Mouse (Mus musculus) kidney, postnatal 36 days (tissue): ENCODE measurements around the gene Hipk3.

Source experiments
- DNase-seq, 2 experiments: peaks; one replicate each; pipeline ENCODE4 v3.0.0; 2021 to 2022; ENCODE audit warnings: mixed read lengths in 2 of 2

The Hipk3 gene

DNA sequence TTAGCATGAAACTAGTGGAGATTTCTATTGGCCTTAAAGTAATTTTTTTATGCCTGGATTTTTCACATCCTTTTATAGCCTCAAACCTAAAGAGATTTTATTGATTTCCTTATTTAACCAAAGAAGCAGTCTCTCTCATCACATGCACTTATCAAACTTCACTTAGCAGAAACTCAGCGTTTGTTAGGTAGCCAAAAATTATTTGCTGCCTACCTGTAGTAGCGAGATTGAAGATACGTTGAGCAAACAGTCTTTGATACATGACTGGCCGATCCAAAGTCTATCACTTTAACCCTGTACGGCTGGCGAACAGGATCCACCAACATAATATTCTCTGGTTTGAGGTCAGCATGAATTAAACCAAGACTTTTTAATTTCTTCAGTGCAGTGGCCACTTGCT, 23.7 kb downstream of the Hipk3 start:
- DNase-seq, result no peak

DNA sequence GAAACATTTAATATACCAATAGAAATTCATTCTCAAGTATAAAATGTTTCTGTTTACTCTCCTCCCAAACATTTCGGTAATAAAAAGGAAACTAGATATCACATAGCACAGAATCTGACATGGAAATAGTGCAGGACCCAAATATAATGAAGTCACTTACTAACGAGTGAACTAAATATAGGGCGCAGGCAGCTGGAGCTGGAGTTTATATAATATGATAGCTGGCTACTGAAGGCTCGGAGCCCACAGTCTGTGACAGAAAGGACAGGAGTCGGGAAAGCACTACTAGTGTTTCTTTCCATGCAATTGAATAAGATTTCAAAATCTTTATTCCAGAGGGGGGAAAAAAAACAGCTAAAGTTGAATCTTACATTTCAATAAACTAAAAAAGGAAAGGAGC, 25.8 kb downstream of the Hipk3 start:
- no peak for DNase-seq

DNA sequence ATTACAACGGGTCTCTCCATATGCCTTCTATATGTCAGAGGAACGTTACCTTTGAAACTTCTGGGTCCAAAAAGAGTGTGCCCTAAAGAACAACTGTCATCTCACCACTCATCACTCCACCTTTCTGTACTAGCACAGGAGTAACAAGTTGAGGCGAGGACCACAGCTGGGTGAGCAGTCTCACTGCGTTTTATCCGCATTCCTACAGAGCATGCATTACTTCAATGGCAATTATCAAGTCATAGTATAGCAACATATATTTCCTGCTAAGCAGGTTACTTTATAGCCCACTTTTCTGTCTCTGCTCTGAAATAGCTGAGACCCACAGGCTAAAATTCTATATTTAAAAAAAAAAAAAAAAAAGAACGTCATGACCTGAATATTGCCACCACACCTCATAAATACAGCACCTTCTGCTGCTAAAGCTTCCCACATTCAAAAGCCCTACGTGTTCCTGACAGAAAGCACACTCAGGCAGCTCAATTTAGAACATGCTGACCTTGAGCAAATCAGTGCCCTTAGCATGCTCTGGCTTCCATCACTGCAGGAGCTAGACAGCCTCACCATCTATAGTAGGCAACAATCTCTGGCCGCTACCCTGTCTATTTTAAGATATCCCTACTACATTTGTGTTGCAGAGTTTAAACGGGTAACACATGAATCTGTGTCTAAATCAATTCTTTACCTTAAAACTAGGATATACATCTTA, 27.2 kb downstream of the Hipk3 start:
- no peak for DNase-seq

DNA sequence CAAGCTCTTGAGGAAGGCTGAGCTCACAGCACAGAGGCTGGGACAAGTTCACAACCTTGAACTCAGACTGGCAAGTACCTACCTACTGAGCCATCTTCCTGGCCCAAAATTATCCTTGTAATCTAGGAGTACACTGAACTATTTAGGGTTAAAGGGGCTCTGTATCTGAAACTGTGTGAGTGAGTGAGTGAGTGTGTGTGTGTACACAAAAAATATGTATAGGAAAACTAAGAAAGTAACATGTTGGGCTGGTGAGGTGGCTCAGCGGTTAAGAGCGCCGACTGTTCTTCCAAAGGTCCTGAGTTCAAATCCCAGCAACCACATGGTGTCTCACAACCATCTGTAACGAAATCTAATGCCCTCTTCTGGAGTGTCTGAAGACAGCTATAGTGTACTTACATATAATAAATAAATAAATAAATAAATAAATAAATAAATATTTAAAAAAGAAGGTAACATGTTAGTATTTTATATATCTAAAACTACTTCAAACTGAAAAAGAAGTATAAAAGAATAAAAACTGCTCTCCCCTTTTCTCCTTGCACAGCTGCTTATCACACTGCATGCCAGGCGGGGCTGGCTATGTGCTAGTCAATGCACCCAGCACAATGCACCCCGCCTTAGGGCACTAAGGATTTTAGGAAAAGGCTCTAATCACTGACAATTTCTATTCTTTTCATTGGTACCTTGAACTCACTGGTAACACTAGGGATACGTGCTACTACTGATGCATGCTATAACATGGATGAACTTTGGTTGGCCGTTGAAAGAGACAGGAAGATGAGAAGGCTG, 28.4 kb downstream of the Hipk3 start:
- no peak for DNase-seq

DNA sequence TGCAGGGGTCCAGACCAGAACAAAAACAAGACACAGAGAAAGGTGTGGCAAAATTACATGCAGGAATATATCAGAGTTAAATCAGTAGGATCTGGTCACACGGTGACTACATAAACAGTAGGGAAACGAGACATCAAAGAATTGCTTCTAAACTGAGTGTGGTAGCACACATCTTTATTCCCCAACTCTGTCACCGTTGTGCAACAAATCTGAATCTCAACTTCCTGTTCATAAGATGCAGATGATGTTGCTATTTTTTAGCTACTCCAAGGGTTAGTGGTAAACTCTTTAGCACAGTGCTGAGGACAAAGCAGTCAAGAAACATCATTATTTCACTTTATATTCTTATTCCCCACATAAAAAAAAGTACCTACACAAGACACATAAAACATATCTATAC, 34.2 kb downstream of the Hipk3 start:
- no peak for DNase-seq

DNA sequence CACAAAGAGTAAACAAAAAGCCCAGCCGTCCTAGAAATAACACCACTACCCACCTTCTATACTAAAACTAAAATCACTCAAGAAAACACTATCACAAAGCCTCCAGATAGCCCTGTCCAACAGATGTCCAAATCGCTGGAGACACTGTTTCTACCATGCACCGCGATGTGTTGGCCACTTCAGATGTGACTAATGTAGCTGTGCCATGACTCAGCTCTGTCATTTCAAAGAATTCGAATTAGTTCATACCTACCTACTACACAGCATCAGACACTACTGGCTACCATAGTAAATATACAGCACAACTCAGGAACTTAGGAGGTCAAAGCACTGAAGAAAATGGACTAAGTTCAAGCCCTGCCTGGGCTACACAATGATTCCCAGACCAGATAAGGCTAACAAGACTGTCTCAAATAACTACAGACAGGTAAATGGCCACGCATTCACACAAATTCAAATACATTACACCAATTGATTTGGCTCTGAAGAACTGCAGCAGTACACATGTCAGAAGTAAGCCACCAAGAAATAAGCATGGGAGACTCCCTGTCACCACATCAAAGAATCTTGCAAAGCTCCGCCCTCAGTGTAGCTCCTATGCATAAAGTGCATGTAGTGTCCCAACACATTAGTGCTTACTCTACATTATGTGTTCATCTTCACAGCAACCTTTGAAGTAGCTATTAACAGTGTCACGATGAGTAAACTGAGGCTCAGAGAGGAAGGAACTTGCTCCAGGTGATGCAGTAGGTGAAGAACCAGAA, 35.5 kb downstream of the Hipk3 start:
- no peak for DNase-seq

DNA sequence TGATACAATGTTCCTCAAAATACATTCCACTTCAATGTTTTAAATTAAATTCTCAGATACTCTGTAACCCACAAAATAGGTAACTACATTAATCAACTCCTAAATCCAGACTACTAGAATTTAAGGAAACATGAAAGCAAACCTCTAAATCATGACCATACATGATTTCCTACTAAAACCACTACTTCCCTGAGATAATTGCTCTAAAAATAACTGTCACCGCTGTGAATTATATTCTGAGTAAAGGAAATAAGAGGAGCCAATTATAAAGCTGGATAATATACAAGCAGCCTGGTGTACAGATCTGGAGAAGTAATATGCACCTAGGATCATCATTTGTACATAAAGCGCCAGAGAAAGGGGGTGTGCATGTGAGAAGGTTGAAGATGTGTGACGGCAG, 37.1 kb downstream of the Hipk3 start:
- no peak for DNase-seq

DNA sequence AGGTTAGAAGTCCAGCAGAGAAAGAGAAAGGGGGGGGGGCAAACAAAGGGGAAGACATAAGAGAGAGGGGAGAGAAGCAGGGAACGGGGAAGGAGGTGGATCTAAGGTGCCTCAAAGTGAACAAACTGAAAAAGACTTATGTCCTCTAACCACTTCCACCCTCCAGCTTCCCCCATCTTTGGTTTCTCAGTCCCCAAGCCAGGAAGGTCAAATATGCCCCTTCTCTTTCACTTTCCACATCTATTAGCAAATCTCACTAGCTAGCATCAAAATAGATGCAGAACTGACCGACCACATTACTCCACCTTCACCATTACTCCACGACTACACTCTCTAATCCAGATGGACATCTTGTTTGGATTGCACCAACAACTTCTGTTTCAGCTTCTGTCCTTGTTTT, 43.6 kb downstream of the Hipk3 start:
- DNase-seq, result peak in 1 of 2 experiments; percentile 19

DNA sequence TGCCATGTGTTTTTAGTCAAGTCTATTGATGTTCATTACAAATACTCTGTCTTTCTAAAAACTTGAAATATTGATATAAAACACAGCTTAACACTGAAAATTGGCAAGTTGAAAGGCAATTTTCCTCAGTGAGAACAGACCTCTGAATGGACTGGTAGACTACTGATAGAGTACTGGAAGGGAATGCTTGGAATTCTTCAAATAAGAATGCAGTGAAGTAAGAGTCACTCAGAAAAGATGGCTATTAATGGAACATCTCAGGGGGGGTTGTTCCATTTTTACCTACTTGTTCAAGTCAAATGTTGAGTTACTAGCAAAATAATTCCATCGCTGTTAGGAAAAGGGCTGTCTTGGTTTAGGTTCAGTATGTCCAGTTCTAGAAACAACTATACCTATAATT, 45.1 kb downstream of the Hipk3 start:
- DNase-seq, result no peak

DNA sequence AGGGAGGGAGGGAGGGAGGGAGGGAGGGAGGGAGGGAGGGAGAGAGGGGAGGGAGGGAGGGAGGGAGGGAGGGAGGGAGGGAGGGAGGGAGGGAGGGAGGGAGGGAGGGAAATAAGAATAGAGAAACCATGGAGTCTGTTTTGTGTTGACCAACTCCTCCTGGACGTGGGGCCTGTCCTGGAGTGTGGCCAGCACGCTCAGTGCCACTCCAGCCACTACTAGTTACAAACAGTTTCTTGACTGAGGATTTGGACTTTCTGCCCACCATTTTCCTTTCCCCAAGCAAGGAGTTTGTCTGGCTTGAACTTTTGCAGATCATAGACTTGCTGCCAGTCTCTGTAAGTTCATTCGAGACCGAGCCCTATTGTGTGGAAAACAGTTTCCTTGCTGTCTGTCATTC, 46.0 kb downstream of the Hipk3 start:
- no peak for DNase-seq

DNA sequence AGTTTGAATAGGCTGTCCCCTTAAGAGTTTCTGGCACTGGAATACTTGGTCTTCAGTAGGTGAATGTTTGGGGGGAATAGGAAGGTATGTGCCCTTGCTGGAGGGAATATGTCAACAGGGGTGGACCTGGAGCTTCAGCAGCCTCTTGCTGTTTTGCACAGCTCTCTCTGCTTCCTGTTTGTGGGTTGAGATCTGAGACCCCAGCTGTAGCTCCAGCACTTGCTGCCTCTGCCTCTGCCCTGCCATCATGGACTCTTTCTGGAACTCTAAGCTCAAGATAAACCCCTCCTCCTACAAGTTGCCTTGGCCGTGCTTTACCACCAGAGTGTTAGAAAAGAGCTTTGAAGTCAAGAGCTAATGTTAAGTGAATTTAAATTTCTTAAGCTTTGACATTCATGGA, 48.2 kb downstream of the Hipk3 start:
- no peak for DNase-seq

DNA sequence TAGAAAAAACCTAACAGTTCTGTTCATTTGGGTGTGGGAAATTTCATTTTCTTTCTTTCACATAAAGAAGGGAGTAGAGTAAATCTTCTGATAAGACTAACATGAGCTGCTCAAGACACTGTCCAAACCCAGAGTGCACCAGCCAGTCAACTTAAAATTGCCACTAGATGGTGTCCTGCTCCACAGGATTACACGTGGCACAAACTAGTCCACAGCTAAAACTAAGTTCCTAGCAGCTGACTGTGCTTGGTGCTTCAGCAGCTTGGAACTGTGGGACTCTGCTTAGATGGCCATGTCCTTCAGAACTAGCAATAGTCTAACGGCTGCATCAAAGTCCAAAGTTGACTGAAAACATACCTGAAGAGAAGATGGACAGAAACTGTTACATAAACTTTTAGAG, 49.5 kb downstream of the Hipk3 start:
- DNase-seq, result peak; percentile 76 to 86

DNA sequence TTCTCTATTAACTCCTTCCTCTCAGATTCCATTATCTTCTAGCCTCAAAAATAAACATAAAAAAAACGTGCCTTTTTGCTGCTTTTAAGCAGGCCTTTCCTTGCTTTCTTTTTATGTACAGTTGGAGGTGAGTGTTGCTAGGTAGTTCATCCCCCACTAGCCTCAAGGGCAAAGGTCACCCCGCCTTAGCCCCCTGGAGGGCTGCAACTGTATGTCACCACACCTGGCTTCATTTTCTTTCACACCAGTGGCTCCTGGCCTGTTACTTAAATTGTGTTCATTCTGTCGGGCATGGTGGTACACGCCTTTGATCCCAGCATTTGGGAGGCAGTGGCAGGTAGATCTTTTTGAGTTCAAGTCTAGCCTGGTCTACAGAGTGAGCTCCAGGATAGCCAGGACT, 51.9 kb downstream of the Hipk3 start:
- no peak for DNase-seq

DNA sequence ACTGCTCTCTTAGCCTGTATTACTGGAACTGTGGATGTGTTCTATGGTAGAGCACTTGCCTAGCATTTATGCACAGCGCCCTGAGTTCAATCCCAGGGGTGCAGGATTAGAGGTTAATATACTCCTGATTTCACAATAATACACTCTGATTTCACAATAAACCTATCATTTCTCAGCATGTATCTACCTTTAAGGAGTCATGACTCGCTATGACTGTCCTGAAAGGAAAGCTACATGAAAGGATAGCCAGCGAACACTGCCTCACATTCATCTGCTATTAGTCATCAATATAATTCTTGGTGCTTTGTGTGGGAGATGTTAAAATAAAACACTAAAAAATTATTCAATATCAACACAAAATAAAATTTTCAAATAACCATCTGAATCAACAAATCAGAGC, 58.0 kb downstream of the Hipk3 start:
- DNase-seq, result no peak

DNA sequence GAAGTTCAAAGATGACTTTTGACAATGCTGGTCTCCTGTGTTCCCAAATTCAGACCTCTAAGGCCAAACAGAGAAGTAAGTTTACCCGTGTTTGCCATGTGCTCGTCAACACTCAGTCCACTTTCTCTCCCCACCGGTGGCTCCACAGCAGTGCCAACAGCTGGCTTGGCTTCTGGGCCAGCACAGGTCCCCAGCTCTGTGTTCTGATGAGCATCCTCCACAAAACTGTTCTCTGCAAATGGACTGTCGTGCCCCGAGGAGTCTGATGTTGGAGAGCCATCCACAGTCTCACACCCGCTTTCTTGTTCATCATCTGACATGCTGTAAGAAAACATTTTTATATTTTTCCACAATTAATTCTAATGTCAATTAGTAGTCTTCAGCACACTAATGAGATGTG, 63.2 kb downstream of the Hipk3 start:
- DNase-seq, result no peak

DNA sequence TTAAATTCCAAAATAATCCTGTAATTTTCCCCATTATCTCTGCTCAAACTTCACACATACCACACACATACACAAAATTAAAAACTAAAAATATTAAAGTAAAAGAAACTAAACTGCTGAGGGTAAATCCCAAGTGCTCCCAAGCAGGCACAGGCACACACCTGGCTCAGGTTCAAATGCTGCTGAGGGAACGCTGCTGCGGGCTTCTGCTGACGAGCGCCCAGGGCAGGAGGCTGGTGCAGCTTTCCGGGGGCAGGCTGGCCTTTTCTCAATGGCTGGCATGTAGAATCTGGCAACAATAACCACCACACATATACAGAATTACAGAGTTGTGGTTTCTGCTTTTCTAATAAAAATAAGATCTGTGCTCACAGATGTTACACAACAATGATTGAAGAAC, 63.7 kb downstream of the Hipk3 start:
- no peak for DNase-seq

DNA sequence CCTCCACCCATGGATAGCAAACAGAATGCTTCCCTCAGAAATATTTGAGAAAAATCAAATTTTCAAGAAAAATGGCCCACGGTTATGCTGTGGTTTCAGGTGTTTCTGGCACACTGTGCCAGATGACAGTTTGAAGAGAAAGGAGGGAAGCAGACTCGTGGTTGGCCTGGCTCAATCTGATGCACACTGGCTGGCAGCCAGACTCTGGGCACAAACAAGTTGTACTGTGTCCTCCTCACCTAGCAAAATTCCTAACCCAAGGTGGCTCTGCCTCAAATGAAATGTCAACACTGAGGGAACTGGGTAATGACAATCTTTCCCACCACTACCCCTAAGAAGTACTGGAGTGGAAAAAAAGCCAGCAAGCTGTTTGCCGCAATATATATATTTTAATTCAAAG, 68.1 kb downstream of the Hipk3 start:
- peak in 1 of 2 experiments; percentile 54 for DNase-seq

DNA sequence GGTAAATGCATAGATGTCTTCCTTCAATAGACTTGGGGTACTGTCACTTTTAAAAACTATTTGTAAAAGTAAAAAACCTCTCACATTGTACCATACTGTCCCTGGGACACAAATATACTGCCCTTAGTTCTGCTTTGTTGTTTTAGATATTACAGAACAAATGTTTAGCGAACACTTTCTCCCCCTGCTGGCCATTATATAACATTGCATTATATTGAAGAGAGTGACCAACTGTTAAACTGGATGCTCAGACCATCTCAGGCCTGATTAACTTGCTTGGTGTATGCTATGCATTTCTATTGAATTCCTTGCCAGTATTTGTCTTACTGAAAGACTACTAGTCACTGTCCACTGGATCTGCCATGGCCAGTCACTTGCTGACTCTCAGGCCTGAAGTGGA, 72.0 kb downstream of the Hipk3 start:
- peak in 1 of 2 experiments; percentile 24 for DNase-seq

DNA sequence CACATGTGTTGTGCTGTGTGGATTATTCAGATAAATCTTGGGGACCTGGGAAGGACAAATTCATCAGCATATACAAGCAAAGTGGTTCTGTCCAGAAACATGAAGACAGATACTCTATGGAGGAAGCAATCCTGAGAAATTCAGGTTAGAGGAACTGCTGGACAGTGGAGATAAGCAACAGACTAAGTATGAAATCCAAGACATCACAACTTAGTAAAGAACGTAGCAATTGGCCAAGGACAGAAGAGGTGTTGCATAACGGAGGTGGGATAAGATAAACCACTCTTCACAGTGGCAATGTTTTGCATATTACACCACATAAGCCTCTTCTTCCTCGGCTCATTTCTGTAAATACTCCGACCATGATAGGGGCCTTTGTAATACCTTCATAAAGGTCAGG, 73.4 kb downstream of the Hipk3 start:
- no peak for DNase-seq

DNA sequence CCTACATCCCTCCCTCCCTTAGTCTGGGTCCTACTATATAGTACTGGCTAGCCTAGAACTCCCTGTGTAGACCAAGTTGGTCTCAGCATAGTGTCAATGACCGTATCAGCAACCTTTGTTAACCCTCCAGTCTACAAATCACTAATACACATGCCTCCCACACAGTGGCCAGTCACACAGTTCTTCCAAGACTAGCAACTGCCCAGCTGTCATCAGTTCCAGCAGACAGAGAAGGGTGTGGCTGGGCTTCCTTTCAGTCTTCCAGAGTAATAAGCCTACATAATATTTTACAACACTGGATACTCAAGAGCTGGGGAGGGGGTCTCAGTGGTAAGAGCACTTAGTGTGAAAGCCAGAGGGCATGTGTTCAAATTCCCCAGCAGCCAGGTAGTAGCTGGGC, 74.2 kb downstream of the Hipk3 start:
- DNase-seq, result no peak

DNA sequence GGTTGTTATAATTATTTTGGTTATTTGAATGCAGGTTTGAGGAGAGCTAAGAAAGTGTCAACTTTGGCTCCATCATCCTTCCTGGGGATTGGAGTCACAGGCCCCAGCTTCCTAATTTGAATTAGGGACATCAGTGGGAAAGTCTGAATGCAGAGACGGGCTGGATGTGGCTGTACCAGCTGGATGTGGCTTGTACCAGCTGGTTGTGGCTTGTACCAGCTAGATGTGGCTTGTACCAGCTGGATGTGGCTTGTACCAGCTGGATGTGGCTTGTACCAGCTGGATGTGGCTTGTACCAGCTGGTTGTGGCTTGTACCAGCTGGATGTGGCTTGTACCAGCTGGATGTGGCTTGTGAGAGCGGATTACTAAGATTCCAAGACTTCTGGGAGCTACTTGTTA, 74.8 kb downstream of the Hipk3 start:
- DNase-seq, result no peak

DNA sequence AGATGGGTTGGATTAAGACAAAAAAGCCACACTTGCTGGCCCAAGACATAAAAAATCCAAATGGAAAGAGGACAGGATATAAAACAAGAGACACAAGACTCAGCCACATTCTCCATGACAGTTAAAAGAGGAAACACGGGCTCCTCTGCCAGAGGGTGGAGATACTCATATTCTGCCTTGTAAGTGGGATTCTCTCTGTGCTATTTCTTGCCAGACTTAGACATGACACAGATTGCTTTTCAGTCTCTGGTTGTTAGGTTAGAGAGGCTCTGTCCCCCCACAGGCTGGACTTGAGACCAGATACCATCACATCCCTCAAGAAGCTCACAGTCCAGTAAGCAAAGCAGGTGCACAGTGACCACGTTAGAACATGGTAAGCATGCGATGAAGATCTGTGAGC, 81.2 kb downstream of the Hipk3 start:
- DNase-seq, result no peak

DNA sequence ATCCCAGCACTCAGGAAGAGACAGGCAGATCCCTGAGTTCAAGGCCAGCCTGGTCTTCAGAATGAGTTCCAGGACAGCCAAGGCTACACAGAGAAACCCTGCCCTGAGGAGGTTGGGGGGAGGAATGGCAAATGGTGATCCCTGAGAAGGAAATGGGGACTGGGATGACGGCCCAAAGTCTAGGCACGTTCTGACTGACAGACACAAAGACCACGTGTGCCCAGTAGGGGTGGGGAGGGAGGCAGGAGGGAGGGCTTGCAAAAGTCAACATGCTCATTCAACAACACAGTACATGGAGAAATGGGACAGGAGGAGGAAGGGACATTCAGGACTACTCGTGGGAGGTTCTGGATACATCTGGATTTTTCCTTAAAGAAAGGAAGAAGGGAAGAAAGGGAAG, 81.8 kb downstream of the Hipk3 start:
- no peak for DNase-seq

DNA sequence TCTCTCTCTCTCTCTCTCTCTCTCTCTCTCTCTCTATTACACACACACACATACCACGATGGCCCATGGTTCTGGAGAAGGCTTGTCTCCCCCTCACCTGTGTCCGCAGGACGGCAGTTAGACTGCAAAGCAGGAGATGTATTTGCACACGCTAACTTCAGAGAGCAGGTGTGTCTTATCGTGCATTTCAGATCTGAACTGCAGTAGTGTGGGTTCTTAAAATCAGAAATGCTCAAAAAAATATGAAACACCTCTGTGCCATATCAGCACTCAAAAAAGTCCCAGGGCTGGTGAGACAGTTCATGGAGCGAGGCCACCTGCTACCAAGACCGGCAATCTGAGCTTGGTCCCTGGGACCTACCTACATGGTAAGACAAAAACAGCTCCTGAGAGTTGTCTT, 82.4 kb downstream of the Hipk3 start:
- no peak for DNase-seq
